26 mouse cellular contexts compared by ENCODE assay signal in genomic region chr2:166361645-166362044, GRCm38 (mm10).
"Had no signal": no experiment of that assay in that cellular context is flagged by ENCODE, and none has a peak within 500 bp of the region (broad histone marks: within the 10 kb centered on the region; RNA-seq: fewer than 3 reads in every experiment).

No protein-coding gene starts in this region.

- H3K4me2 ChIP-seq: heart, embryonic 12.5 days; hindbrain, embryonic 13.5 days; hindbrain, embryonic 15.5 days; kidney, embryonic 15.5 days; limb, embryonic 12.5 days; liver, embryonic 11.5 days had no signal

- H3K27ac ChIP-seq: gastrocnemius, adult 2 months; heart, adult 2 months; hindbrain, embryonic 15.5 days; hindbrain, postnatal 0 days; kidney, embryonic 15.5 days; kidney, postnatal 0 days; limb, embryonic 12.5 days had no signal

- DNase-seq: forebrain, postnatal 0 days; gastrocnemius, adult 2 months; gastrocnemius, postnatal 10 days; gastrocnemius, postnatal 25 days; heart, adult 11 months; heart, adult 2 months; heart, postnatal 14 days; heart, postnatal 36 days; kidney, adult 11 months; kidney, adult 2 months; kidney, adult 9 months; kidney, postnatal 14 days; kidney, postnatal 36 days; layer of hippocampus, adult 9-11 months; layer of hippocampus, postnatal 36 days; left cerebral cortex, postnatal 4 days; liver had no signal

- H3K36me3 ChIP-seq: heart, embryonic 12.5 days; hindbrain, embryonic 13.5 days; hindbrain, embryonic 15.5 days; kidney, embryonic 15.5 days; limb, embryonic 12.5 days had no signal

- H3K27me3 ChIP-seq: heart, embryonic 12.5 days; hindbrain, embryonic 15.5 days; limb, embryonic 12.5 days had no signal

- H3K9ac ChIP-seq: forebrain, postnatal 0 days; heart, embryonic 12.5 days; hindbrain, embryonic 13.5 days; hindbrain, embryonic 15.5 days; kidney, embryonic 15.5 days; limb, embryonic 12.5 days had no signal

- ATAC-seq: hindbrain, postnatal 0 days; intestine, embryonic 16.5 days had no signal

- H3K9me3 ChIP-seq: heart, embryonic 12.5 days; hindbrain, embryonic 13.5 days; hindbrain, embryonic 15.5 days; kidney, embryonic 15.5 days; limb, embryonic 12.5 days had no signal

- H3K4me3 ChIP-seq: gastrocnemius, adult 2 months; heart, adult 2 months; heart, embryonic 12.5 days; hindbrain, embryonic 13.5 days; hindbrain, embryonic 15.5 days; kidney, embryonic 15.5 days; limb, embryonic 12.5 days had no signal
